Mouse (Mus musculus) midbrain, embryonic 14.5 days (tissue): Measurements from ENCODE around the gene 1700061G19Rik. TPM values are rescaled to one million over a fixed set of nuclear protein-coding genes. Genes with fewer than 3 reads are reported as not detected.

Experiments used
- ATAC-seq: fragments of 200-750 bp; cut with Nextera tagmentation; 2 replicates; pipeline ENCODE4 v1.8.0; 2017; ENCODE audit warnings: moderate number of reproducible peaks, moderate library complexity; ENCODE audit not compliant: low FRiP score, low TSS enrichment
- DNase-seq: peaks from one replicate; pipeline ENCODE4 v3.0.0-alpha.2; 2015
- H3K27ac ChIP-seq: fragments of 300-500 bp; sonication (generic); replicated peaks from 2 replicates; pipeline ENCODE4 v1.5.1; 2014; ENCODE audit warnings: mild to moderate bottlenecking, low read depth, low read length, moderate library complexity
- H3K27me3 ChIP-seq: fragments of 300-500 bp; sonication (generic); 2 replicates; pipeline ENCODE4 v1.6.1; 2014; ENCODE audit warnings: low read length, control low read depth, mixed read lengths; ENCODE audit not compliant: control insufficient read depth, insufficient read depth
- H3K36me3 ChIP-seq: fragments of 300-500 bp; sonication (generic); 2 replicates; pipeline ENCODE4 v1.6.1; 2014; ENCODE audit warnings: low read length, control low read depth; ENCODE audit not compliant: control insufficient read depth, insufficient read depth
- H3K4me1 ChIP-seq: fragments of 300-500 bp; sonication (generic); 2 replicates; pipeline ENCODE4 v1.6.1; 2014; ENCODE audit warnings: mild to moderate bottlenecking, antibody characterized with exemption, low read length, control low read depth; ENCODE audit not compliant: control insufficient read depth, insufficient read depth
- H3K4me2 ChIP-seq: fragments of 300-500 bp; sonication (generic); 2 replicates; pipeline ENCODE4 v1.6.1; 2014; ENCODE audit warnings: mild to moderate bottlenecking, low read length, moderate library complexity
- H3K4me3 ChIP-seq: fragments of 300-500 bp; sonication (generic); replicated peaks from 2 replicates; pipeline ENCODE4 v1.5.1; 2014; ENCODE audit warnings: low read depth, low read length
- H3K9ac ChIP-seq: fragments of 300-500 bp; sonication (generic); replicated peaks from 2 replicates; pipeline ENCODE4 v1.6.1; 2014; ENCODE audit warnings: mild to moderate bottlenecking, low read length, moderate library complexity
- H3K9me3 ChIP-seq: fragments of 300-500 bp; sonication (generic); 2 replicates; pipeline ENCODE4 v1.6.1; 2016; ENCODE audit warnings: low read length, control low read depth, mixed read lengths; ENCODE audit not compliant: control insufficient read depth
- WGBS: fragments of 180-500 bp; shearing (Covaris S2); extraction: QIAGEN DNeasy Blood & Tissue Kit; methylation state at CpG from one replicate; pipeline ENCODE4 v1.1.7; 2014; 5-methylcytosine and 5-hydroxymethylcytosine counted together
- polyA plus RNA-seq: library from polyadenylated mRNA; unstranded; fragments of >200 nt; fragmentation: Nextera tagmentation; extraction: Ambion mirVana; gene quantifications from 2 replicates; pipeline ENCODE4 v1.2.1, GENCODE M21; 2014

1700061G19Rik gene
- polyA plus RNA-seq: 0.18 and 0.36 TPM in 2 replicates

DNA sequence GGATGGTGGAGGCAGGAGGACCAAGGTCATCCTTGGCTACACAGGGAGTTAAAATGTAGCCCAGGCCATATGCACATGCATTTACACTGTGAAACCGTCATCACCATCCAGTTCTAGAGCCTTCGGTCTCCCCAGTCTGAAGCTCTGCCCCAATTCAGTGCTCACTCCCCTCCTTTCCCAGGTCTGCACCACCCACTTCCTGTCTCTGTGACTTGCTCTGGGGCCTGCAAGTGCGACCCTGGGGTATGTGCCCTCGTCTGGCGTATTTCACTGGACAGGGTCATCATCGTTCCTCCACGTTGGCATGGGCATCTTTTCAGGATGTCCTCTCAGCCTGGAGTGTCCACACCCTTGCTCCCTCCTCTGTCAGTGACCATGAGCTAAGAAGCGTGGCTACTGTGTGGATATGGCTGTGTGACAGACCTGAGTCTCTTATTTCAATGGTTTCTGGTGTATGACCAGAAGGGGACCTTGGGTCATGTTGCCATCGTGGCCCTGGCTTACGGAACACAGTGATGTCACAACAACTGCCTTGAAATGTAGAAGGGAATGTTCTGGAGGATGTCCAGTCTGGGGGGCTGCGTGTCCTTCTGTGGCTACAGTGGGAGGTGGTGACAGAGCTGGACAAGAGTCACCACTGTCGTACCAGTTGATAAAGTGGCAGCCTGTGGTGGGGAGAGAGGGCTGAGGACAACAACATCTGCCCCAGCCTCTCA, at the start of gene 1700061G19Rik:
Gene 1700061G19Rik, plus strand, starts transcription at position 542 of the 716 bp plus-strand sequence.
- no peaks in the 10 kb centered on the region for H3K9me3 ChIP-seq
- no peak within 1 kb of the TSS for H3K4me3 ChIP-seq
- H3K27ac ChIP-seq: no peak within 1 kb of the TSS
- H3K4me2 ChIP-seq: no peak within 1 kb of the TSS
- WGBS: 90% methylated on average over 12 of the region's 12 CpGs
- ATAC-seq: no peak
- H3K27me3 ChIP-seq: no peaks in the 10 kb centered on the region
- H3K36me3 ChIP-seq: no peaks in the 10 kb centered on the region
- DNase-seq: no peak
- H3K4me1 ChIP-seq: no peaks in the 10 kb centered on the region
- H3K9ac ChIP-seq: no peak within 1 kb of the TSS

DNA sequence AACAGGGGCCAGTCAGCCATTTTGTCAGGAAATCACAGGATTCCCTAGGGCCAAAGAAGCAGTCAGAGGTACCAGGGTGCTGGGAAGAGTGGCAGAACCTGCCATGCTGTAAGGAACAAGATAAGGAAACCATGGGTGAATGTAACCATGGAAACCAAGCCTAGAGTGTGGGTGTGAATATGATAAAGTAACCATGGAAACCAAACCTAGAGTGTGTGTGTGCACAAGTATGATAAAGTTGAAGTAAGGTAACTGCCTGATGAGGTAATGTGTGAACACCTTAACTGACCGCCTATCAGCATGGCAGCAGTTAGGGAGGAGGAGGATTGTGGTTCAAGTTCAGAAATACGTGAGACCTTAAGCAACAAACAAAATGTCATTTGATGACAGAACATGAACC, 48.6 kb upstream of the 1700061G19Rik start:
- ATAC-seq: no peak
- peak; percentile 44 for DNase-seq
- H3K9ac ChIP-seq: no peak overlapping the region
- H3K4me1 ChIP-seq: peaks cover 11% of the 10 kb centered on the region; the same call in 1 of the 2 replicates
- H3K4me2 ChIP-seq: no peak overlapping the region
- no peaks in the 10 kb centered on the region for H3K9me3 ChIP-seq
- H3K4me3 ChIP-seq: no peak overlapping the region
- WGBS: 92% methylated on average over 2 of the region's 2 CpGs
- H3K36me3 ChIP-seq: no peaks in the 10 kb centered on the region
- H3K27ac ChIP-seq: no peak overlapping the region
- peaks cover 13% of the 10 kb centered on the region; the same call in 1 of the 2 replicates for H3K27me3 ChIP-seq

DNA sequence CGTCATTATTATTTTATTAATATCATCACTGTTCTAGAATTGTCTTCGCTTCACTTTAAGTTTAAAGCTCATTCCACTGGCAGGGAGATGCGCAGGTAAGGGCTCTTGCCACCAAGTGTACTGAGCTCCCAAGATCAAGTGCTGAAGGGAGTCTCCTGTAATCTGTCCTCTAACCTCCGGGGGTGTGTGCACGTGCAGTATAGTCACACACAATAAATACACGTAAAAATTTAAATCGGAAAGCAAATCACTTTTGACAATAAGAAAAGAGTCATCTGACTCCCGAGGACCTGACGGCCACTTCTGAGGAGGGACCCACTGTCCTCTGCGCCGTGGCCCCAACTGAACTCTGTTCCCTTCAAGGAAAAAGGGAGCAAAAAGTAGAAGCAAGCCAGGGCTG, 46.1 kb upstream of the 1700061G19Rik start:
- Histone ChIP-seq H3K4me3 (peak overlapping the region; percentile 58; the same call in 1 of the 2 replicates), H3K9me3 (no peaks in the 10 kb centered on the region), H3K4me1 (peaks cover 11% of the 10 kb centered on the region; the same call in 1 of the 2 replicates), H3K9ac (no peak overlapping the region), H3K27ac (no peak overlapping the region), H3K36me3 (no peaks in the 10 kb centered on the region), H3K4me2 (peak overlapping the region; percentile 78), H3K27me3 (peaks cover 13% of the 10 kb centered on the region; the same call in 1 of the 2 replicates)
- ATAC-seq: no peak
- DNase-seq: no peak
- 30% methylated on average over 11 of the region's 11 CpGs for WGBS

DNA sequence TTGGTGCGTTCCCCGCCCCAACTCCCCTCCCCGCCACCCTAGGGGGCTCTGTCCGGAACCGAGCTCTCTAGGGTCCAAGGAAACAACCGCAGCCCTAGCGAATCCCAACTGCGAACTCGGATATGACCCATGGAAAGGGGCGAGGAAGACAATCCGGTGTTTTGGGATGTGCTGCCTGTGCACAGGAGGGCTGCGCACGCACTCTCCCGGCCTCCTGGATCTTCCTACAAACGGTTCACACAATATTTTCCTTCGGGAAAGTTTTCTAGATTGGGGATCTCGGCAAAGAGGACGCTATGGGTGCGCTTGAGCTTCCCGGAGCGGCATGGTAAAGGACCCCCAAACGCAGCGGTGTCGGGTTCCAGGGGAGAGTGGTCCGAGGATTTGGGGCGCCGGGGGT, 45.5 kb upstream of the 1700061G19Rik start:
- Histone ChIP-seq H3K27ac (no peak overlapping the region), H3K36me3 (no peaks in the 10 kb centered on the region), H3K4me1 (peaks cover 11% of the 10 kb centered on the region; the same call in 1 of the 2 replicates), H3K9me3 (no peaks in the 10 kb centered on the region), H3K4me2 (peak overlapping the region; percentile 78), H3K27me3 (peaks cover 13% of the 10 kb centered on the region; the same call in 1 of the 2 replicates), H3K9ac (peak overlapping the region; percentile 39; the same call in 1 of the 2 replicates), H3K4me3 (peak overlapping the region; percentile 58)
- WGBS: under 1% methylated on average over 27 of the region's 27 CpGs
- DNase-seq (peak; percentile 56), ATAC-seq (no peak)

DNA sequence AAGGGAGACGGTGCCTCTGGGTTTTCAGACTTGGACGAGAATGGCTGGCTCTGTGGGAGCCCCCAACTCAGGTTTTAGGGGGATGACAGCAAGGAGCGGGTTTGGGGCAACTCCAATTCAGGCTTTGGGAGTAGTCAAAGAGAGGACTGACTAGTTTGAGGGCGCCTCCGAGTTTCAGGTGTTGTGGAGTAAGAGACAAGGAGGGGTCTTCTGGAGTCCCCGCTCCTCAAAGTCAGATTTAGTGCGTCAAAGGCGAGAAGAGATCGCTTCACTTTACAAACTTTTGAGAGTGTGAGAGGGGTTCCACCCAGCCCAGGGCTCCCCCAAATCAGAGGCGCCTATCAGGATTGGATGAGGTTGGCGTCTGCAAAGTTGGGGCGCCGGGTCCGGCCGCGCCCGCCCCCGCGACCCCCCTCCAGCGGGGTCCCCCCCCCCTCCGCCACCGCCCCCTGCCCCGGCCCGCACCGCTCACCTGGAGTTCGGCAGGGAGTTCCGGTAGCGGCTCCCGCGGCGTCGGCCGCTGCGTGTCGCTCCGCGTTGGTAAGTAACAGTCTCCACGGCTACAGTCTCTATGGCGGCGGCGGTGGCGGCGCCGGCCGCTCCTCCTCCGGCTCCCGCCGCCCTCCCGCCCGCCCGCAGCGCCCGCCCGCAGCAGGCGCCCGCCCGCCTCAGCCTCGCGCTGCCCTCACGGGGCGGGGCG, 44.7 kb upstream of the 1700061G19Rik start, which contains the start of gene Rfx2:
Gene Rfx2, minus strand, starts transcription at position 603 of the 700 bp plus-strand sequence.
- Histone ChIP-seq H3K4me1 (peaks cover 11% of the 10 kb centered on the region; the same call in 1 of the 2 replicates), H3K9ac (peak within 1 kb of the TSS; percentile 39; the same call in 1 of the 2 replicates), H3K4me2 (peak within 1 kb of the TSS; percentile 78), H3K9me3 (no peaks in the 10 kb centered on the region), H3K27ac (no peak within 1 kb of the TSS), H3K4me3 (peak within 1 kb of the TSS; percentile 58), H3K36me3 (no peaks in the 10 kb centered on the region), H3K27me3 (peaks cover 13% of the 10 kb centered on the region; the same call in 1 of the 2 replicates)
- ATAC-seq (no peak), DNase-seq (peak; percentile 21)
- under 1% methylated on average over 62 of the region's 62 CpGs for WGBS

DNA sequence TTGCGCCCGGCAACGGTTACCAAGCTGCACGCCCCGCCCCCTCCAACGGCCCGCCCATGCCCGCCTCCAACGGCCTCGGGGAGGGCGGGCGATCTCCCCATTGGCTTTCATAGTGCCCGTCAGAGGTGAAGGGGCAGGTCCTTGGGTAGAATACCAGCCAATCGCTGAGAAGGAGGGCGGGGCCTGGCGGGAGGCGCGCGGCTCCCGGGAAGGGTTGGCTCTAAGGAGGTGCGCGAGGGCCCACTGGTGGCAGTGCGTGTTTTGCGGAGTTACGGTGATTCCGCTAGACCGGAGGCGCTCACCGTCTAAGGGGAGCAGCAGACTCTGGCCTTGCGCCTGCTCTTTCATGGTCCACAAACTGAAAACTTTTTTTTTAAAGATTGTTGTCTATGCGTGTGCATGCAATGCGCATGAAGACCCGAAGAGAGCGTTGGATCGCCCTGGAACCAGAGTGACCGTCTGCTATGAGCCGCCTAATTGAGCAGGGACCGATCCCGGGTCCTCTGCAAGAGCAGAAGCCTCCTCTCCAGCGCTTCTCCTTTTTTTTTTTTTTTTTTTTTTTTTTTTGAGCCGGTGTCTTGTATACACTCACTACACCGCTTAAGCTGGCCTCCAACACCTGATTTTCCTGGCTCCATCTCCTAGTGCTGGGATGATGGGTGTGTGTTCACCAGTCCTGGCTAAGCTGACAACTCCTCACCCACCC, 44.0 kb upstream of the 1700061G19Rik start:
- Histone ChIP-seq H3K4me1 (peaks cover 11% of the 10 kb centered on the region; the same call in 1 of the 2 replicates), H3K9ac (no peak overlapping the region), H3K4me3 (peak overlapping the region; percentile 58), H3K4me2 (peak overlapping the region; percentile 78), H3K36me3 (no peaks in the 10 kb centered on the region), H3K9me3 (no peaks in the 10 kb centered on the region), H3K27me3 (peaks cover 13% of the 10 kb centered on the region; the same call in 1 of the 2 replicates), H3K27ac (no peak overlapping the region)
- under 1% methylated on average over 41 of the region's 42 CpGs for WGBS
- DNase-seq (peak; percentile 99), ATAC-seq (peak; percentile 99)

DNA sequence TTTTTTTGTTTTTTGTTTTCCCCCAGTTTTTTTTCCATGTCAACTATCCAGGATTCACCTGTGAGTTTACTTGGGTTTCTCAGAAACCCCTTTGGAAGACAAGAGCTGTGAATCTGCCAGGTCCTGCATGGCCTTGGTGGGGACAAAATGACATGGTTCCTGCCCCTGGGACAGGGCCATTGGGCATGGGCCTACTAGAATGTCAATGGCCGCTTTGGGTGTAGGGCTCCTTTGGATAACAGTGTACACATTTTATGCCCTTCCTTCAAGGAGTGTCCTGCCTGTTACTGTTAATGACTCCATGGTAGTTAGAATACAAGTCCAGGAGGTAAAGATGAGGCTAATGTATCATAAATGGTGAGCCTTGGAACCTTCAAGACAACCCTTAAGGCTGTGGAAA, 42.4 kb upstream of the 1700061G19Rik start:
- Histone ChIP-seq H3K36me3 (no peaks in the 10 kb centered on the region), H3K4me2 (no peak overlapping the region), H3K27me3 (peaks cover 13% of the 10 kb centered on the region; the same call in 1 of the 2 replicates), H3K9ac (no peak overlapping the region), H3K4me3 (no peak overlapping the region), H3K27ac (no peak overlapping the region), H3K4me1 (peaks cover 11% of the 10 kb centered on the region; the same call in 1 of the 2 replicates), H3K9me3 (no peaks in the 10 kb centered on the region)
- ATAC-seq: no peak
- 79% methylated on average over 1 of the region's 1 CpGs for WGBS
- DNase-seq: no peak

DNA sequence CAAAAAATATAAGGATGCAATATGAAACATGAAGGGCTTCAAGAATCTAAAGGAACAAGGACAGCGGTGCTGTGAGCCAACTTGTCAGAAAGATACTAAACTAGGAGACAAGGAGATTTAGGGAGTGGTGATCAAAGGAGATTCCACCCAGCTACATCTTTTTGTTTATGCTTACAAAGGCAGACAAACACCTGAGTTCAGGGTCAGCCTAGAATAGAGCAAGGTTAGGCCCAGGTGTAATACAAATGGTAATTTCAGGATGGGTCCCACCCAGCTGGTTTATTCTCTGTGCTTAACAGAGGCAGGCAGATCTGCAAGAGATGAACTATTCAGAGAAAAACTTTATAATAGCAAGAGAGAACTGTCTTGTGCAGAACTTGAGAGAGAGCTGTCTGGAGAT, 41.9 kb upstream of the 1700061G19Rik start:
- no peak for ATAC-seq
- no peaks in the 10 kb centered on the region for H3K36me3 ChIP-seq
- no peak for DNase-seq
- no peak overlapping the region for H3K4me2 ChIP-seq
- H3K4me3 ChIP-seq: no peak overlapping the region
- 95% methylated on average over 1 of the region's 1 CpGs for WGBS
- H3K27me3 ChIP-seq: peaks cover 13% of the 10 kb centered on the region; the same call in 1 of the 2 replicates
- H3K4me1 ChIP-seq: peaks cover 11% of the 10 kb centered on the region; the same call in 1 of the 2 replicates
- no peaks in the 10 kb centered on the region for H3K9me3 ChIP-seq
- H3K9ac ChIP-seq: no peak overlapping the region
- H3K27ac ChIP-seq: no peak overlapping the region
